Mouse (Mus musculus): ENCODE data around the gene Elk3.

Gene Elk3

GRCm38 (mm10) chr10:93297774-93298173, 13.2 kb downstream of the Elk3 start:
- DNase-seq (ENCODE audit: low read depth in 2 of 2, low spot score in 2 of 2), result no peak

DNA sequence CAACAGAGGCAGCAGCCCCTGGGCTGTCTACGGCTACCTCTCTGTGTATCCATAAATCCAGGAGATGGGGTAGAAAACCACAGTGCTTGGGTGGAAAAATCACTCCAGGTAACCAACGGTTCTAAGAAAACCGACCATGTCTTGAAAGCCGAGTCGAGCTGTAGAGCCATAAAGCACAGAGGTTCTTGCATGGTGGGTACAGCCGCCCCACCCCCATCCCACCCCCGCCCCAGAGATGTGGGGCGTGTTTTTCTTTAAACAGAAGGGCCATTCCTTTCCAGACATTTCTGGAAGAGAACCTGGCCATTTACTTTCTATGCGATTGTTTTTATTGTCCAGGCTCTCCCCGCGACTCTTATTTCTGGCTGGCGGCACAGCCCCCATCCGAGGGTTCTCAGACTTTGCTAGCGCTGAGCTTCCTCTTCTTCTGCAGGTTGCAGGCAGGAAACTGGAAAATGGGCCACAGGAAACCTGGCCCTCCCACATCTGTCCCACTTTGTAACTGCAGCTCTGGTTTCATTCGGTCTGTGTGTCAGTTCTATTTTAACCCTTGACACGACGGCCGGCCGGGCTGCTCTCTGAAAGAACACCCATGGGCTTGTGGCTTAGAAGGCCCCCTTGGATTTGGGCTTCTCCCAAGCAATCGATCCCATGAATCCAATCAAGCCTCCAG, 16.3 kb downstream of the Elk3 start:
- no peak for DNase-seq (ENCODE audit: low read depth in 2 of 2, low spot score in 2 of 2)

DNA sequence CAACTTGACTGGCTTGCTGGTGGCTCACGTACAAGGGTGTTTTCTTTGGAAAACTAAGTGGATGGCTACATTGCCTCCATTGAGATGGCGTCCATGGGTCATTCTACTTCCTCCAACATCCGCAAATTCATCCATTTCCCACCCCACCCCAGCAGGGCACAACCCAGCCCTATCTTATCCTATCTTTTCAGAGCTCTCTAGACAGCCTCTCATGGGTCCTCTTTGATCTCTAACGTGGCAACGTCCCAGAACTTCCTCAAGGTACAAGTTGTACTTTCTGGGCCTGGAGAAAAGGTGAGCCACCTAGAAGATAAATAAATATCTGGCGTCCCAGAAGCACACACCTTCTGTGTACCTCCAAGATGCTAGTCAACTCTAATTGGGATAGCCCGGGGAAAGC, 17.3 kb downstream of the Elk3 start:
- no peak for DNase-seq (ENCODE audit: low read depth in 2 of 2, low spot score in 2 of 2)

DNA sequence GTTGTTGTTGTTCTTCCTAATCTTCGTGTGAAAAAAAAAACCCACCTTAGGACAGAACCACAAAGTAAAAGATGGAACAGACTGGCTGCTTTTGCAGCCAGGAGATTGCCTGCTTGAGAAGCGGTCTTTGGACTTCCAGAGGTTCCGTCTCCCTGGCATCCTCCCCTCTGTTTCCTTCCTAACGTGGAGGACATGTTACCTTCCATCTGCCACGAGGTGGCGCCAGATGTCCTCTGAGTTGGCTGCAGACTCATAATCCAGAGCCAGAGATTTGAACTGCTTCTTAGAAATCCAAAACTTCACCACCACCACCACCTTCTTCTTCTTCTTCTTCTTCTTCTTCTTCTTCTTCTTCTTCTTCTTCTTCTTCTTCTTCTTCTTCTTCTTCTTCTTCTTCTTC, 19.1 kb downstream of the Elk3 start:
- DNase-seq (ENCODE audit: low read depth in 2 of 2, low spot score in 2 of 2), result peak; percentile 68 to 73

- no peak for DNase-seq (ENCODE audit: low read depth in 2 of 2, low spot score in 2 of 2)
Observed at GRCm38 (mm10) chr10:93291352-93291751, 19.6 kb downstream of the Elk3 start.

GRCm38 (mm10) chr10:93289404-93289803, 21.5 kb downstream of the Elk3 start:
- DNase-seq (ENCODE audit: low read depth in 2 of 2, low spot score in 2 of 2), result no peak

GRCm38 (mm10) chr10:93288336-93288735, 22.6 kb downstream of the Elk3 start:
- DNase-seq (ENCODE audit: low read depth in 2 of 2, low spot score in 2 of 2), result no peak

GRCm38 (mm10) chr10:93287551-93288145, 23.3 kb downstream of the Elk3 start:
- no peak for DNase-seq (ENCODE audit: low read depth in 2 of 2, low spot score in 2 of 2)

GRCm38 (mm10) chr10:93285489-93285888, 25.4 kb downstream of the Elk3 start:
- no peak for DNase-seq (ENCODE audit: low read depth in 2 of 2, low spot score in 2 of 2)

DNA sequence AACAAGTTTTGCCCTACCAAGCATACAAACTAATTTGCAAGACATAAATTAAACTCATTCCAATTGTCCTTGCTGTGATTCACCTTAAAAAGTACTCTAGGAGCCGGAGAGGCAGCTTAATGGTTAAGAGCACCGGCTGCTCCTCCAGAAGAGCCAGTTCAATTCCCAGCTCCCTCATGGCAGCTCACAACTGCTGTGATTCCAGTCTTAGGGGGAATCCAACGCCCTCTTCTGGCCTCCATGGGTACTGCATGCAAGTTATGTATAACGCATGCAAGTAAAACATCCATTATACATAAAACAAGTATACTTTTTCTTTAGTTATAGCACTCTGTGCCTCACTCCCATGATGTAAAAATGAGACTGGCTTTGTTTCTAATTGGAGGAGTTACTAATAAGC, 27.7 kb downstream of the Elk3 start:
- DNase-seq (ENCODE audit: low read depth in 2 of 2, low spot score in 2 of 2), result peak; percentile 31 to 39

GRCm38 (mm10) chr10:93282526-93282964, 28.4 kb downstream of the Elk3 start:
- DNase-seq (ENCODE audit: low read depth in 2 of 2, low spot score in 2 of 2), result no peak

GRCm38 (mm10) chr10:93281092-93281491, 29.8 kb downstream of the Elk3 start:
- DNase-seq (ENCODE audit: low read depth in 2 of 2, low spot score in 2 of 2), result no peak

DNA sequence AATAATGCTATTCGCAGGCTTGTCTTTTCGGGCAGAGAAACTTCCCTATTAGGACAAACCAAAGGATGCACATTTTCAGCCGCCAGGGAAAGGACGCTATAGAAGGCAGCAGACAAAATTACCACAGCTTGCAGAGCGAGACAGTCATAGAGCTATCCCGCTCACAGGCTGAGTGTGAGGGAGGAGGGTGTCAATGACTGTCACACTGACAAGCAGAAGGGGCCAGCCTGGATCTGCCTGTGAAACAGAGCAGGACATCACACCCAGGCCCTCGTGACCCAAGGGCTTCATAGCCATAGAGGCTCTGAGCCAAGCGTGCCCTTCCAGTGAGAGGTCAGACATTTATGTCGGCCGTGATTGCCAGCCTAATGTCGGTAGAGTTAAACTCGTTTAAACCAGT, 30.3 kb downstream of the Elk3 start:
- no peak for DNase-seq (ENCODE audit: low read depth in 2 of 2, low spot score in 2 of 2)

GRCm38 (mm10) chr10:93279062-93279461, 31.9 kb downstream of the Elk3 start:
- no peak for DNase-seq (ENCODE audit: low read depth in 2 of 2, low spot score in 2 of 2)

GRCm38 (mm10) chr10:93278361-93278760, 32.6 kb downstream of the Elk3 start:
- DNase-seq (ENCODE audit: low read depth in 2 of 2, low spot score in 2 of 2), result no peak

DNA sequence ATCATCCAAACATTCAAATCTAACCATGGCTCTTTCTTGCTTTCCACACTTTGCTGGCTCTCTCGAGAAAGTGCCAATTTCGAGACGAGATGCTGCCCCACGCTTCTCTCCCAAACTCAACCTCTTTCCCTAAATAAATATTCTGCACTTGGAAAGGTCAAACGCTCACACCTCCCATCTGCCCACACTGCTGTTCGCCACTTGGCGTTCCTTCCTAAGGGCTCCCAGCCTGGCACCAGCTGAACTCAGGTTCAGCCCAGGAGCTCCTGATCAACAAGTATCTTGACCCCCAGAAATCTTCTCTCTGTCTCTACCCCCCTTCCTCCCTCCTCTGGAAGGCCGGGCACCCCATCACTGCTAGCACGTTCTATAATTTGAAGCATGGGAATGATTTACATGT, 34.1 kb downstream of the Elk3 start:
- DNase-seq (ENCODE audit: low read depth in 2 of 2, low spot score in 2 of 2), result no peak

- no peak for DNase-seq (ENCODE audit: low read depth in 2 of 2, low spot score in 2 of 2)
Observed at GRCm38 (mm10) chr10:93276349-93276763, 34.6 kb downstream of the Elk3 start.

GRCm38 (mm10) chr10:93275212-93276136, 35.5 kb downstream of the Elk3 start:
- DNase-seq (ENCODE audit: low read depth in 2 of 2, low spot score in 2 of 2), result no peak

DNA sequence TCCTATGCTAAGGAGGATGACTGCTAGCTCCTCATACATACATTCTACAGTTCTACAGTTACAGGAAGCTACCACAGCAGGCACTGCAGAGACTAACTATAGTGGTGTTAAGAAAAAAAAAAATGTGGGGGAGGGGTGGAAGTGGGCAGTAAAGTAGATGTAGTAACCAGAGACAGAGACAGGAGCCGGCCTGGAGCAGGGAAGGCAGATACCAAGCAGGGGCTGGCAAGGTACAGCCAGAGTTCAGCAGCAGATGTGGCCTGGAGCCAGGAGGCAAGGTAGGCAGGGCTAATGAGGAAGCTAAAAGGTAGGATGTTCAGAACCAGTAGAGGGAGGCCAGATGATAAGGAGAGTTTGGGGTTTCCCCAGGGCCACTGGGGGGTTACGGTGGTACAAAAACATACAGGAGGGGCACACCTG, 36.6 kb downstream of the Elk3 start:
- DNase-seq (ENCODE audit: low read depth in 2 of 2, low spot score in 2 of 2), result peak; percentile 27 to 30

GRCm38 (mm10) chr10:93272986-93273982, 37.7 kb downstream of the Elk3 start:
- DNase-seq (ENCODE audit: low read depth in 2 of 2, low spot score in 2 of 2), result peak; percentile 28 to 49

- DNase-seq (ENCODE audit: low read depth in 2 of 2, low spot score in 2 of 2), result no peak
Observed at GRCm38 (mm10) chr10:93271831-93272230, 39.1 kb downstream of the Elk3 start.
